ENCODE assay signal across 8 mouse cellular contexts in genomic region chr9:7184172-7184896, GRCm38 (mm10). TPM values are rescaled to one million over a fixed set of nuclear protein-coding genes. Genes with fewer than 3 reads are reported as not detected.
A peak's percentile ranks its signal among the peaks of the same experiment; 100 is the strongest.
DNase-seq lines count a peak whose midpoint lies in the region; ATAC-seq lines count a peak whose summit lies in the region.

Gene Dync2h1 (minus strand): TSS chr9:7184446.
Gene Dcun1d5 (plus strand): TSS chr9:7184520.

- peaks cover 16% of the 10 kb centered on the region for H3K36me3 ChIP-seq in hindbrain, embryonic 14.5 days (replicated peaks; ENCODE audit: control insufficient read depth, insufficient read depth)

- whole genome bisulfite sequencing in hindbrain, embryonic 14.5 days = 1% methylated on average over 60 of the region's 62 CpGs

- DNase-seq in R1 (ENCODE audit: low read depth, low spot score) = peak; percentile 96
- peak; percentile 94 to 95 for DNase-seq in cerebellum, postnatal 25 days
- DNase-seq in frontal cortex, postnatal 25 days (ENCODE audit: low spot score in 2 of 2) = peak; percentile 84 to 90
- peak; percentile 97 for DNase-seq in hindbrain, embryonic 14.5 days (ENCODE audit: low spot score)
- peak; percentile 91 for DNase-seq in layer of hippocampus, postnatal 36 days
- DNase-seq in lung, postnatal 36 days = peak; percentile 96
- peak; percentile 97 for DNase-seq in retina, postnatal 1 day
- peak; percentile 86 to 91 for DNase-seq in urinary bladder, adult 18-20 months (ENCODE audit: low spot score in 2 of 2)

- peaks cover 33% of the 10 kb centered on the region for H3K4me1 ChIP-seq in hindbrain, embryonic 14.5 days (replicated peaks; ENCODE audit: control insufficient read depth, insufficient read depth, low read length)

- peak; percentile 100 for ATAC-seq in hindbrain, embryonic 14.5 days (ENCODE audit: low FRiP score)

- no peaks in the 10 kb centered on the region for H3K9me3 ChIP-seq in hindbrain, embryonic 14.5 days (ENCODE audit: control insufficient read depth, low read length)

- H3K27ac ChIP-seq in hindbrain, embryonic 14.5 days = peak within 1 kb of the TSS; percentile 91

- no peaks in the 10 kb centered on the region for H3K27me3 ChIP-seq in hindbrain, embryonic 14.5 days (ENCODE audit: control insufficient read depth, insufficient read depth, low read length)

- peak within 1 kb of the TSS; percentile 89 for H3K9ac ChIP-seq in hindbrain, embryonic 14.5 days

- H3K4me3 ChIP-seq in hindbrain, embryonic 14.5 days (replicated peaks; ENCODE audit: low read length) = peak within 1 kb of the TSS; percentile 86

- peak within 1 kb of the TSS; percentile 78 for H3K4me2 ChIP-seq in hindbrain, embryonic 14.5 days (replicated peaks)

RNA-seq across cellular contexts. Expression of gene Dync2h1, which starts in this region (rescaled TPM):
- polyA plus RNA-seq in hindbrain, embryonic 14.5 days (2014; fragmentation: Nextera tagmentation; extraction: Ambion mirVana) = 23.6 and 23.8 TPM in 2 replicates
- 10 to 100 TPM; 32.3 to 34.4 TPM for total RNA-seq in layer of hippocampus, postnatal 36 days (2021)

RNA-seq across cellular contexts. Expression of gene Dcun1d5, which starts in this region (rescaled TPM):
- 119 and 120 TPM in 2 replicates for polyA plus RNA-seq in hindbrain, embryonic 14.5 days (2014; fragmentation: Nextera tagmentation; extraction: Ambion mirVana)
- 10 to 100 TPM; 78.1 to 82.8 TPM for total RNA-seq in layer of hippocampus, postnatal 36 days (2021)

Comparison
In these comparisons a context has a peak if more than half of its experiments do, and no peak if none do; other contexts are left out.
1. Peak in every context shown above with its lines: DNase-seq, ATAC-seq, H3K4me3 ChIP-seq and H3K27ac ChIP-seq.